Mouse (Mus musculus): Measurements from ENCODE around the gene Gss. TPM values are rescaled to one million over a fixed set of nuclear protein-coding genes. Genes with fewer than 3 reads are reported as not detected.

Gene Gss
- total and polyA plus RNA-seq, 2 experiments from 2014 or later = 24.8 to 52.3 TPM

DNA sequence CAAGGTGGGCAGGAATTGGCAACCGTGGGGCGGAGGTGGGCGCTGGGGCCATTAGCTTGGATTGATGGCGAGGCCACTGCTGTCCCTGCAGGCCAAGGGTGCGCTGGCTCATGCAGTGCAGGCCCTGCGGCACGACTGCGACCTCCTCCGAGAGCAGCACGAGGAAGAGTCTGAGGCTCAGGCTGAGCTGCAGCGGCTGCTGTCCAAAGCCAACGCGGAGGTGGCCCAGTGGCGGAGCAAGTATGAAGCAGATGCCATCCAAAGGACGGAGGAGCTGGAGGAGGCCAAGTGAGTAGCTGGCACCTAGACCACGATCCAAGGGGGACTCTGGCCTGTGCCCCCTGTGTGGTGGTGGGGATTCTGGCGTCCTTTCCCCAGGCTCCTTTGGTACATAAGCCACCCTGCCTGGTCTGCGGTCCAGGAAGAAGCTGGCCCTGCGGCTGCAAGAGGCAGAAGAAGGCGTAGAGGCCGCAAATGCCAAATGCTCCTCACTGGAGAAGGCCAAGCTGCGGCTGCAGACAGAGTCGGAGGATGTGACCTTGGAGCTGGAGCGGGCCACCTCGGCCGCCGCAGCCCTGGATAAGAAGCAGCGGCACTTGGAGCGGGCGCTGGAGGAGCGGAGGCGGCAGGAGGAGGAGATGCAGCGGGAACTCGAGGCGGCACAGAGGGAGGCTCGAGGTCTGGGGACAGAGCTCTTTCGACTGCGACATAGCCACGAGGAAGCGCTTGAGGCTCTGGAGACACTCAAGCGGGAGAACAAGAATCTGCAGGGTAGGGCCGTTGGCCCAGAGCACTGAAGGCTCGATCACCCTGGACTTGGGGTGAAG is 38.2 kb upstream of the Gss start:
- no peaks in the 10 kb centered on the region for H3K9me3 ChIP-seq (replicated peaks; ENCODE audit: control insufficient read depth, low read length)
- H3K4me3 ChIP-seq (ENCODE audit: low read depth, low read length) = no peak overlapping the region
- H3K4me2 ChIP-seq (ENCODE audit: low read depth, low read length) = no peak overlapping the region
- H3K36me3 ChIP-seq (replicated peaks; ENCODE audit: control insufficient read depth, insufficient read depth, low read length) = peaks cover 89% of the 10 kb centered on the region
- ATAC-seq (ENCODE audit: insufficient read depth, low read depth) (no peak), DNase-seq (ENCODE audit: low spot score) (no peak)
- no peaks in the 10 kb centered on the region for H3K4me1 ChIP-seq (ENCODE audit: control insufficient read depth, insufficient read depth)
- H3K27me3 ChIP-seq (ENCODE audit: control insufficient read depth, insufficient read depth, low read length) = no peaks in the 10 kb centered on the region
- 42% methylated on average over 43 of the region's 43 CpGs for WGBS
- H3K9ac ChIP-seq (replicated peaks; ENCODE audit: low read depth, low read length) = no peak overlapping the region
- TF ChIP-seq CTCF (IDR thresholded peaks at IDR 0.05; ENCODE audit: low read depth) (no peak), EP300 (IDR thresholded peaks at IDR 0.05; ENCODE audit: low read depth) (no peak)
- no peak overlapping the region for H3K27ac ChIP-seq (ENCODE audit: low read depth)

DNA sequence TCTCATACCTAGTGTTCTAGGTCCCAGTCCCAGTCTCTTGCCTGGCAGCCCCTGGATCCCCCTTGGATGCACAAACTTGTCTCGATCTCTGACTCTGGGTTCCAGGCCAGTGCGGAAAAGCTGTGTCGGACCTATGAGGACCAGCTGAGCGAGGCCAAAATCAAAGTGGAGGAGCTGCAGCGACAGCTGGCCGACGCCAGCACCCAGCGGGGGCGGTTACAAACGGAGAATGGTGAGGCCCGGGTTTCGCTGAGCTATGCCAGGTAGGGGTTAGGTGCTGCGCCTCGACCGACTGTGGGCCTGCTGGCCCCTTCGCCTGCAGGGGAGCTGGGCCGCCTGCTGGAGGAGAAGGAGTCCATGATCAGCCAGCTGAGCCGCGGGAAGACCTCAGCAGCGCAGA is 37.5 kb upstream of the Gss start:
- DNase-seq (ENCODE audit: low spot score) = no peak

DNA sequence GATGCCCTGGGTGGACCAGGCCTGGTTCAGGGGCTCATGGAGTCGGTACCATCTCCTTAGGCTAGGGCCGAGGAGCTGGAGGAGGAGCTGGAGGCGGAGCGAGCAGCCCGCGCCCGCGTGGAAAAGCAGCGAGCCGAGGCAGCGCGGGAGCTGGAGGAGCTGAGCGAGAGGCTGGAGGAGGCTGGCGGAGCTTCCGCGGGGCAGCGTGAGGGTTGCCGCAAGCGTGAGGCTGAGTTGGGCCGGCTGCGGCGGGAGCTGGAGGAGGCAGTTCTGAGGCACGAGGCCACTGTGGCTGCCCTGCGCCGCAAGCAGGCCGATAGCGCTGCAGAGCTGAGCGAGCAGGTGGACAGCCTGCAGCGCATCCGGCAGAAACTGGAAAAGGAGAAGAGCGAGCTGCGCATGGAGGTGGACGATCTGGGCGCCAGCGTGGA is 36.6 kb upstream of the Gss start:
- DNase-seq (ENCODE audit: low spot score) (no peak), ATAC-seq (ENCODE audit: insufficient read depth, low read depth) (no peak)
- Histone ChIP-seq H3K4me1 (ENCODE audit: control insufficient read depth, insufficient read depth) (no peaks in the 10 kb centered on the region), H3K27ac (ENCODE audit: low read depth) (no peak overlapping the region), H3K4me2 (ENCODE audit: low read depth, low read length) (peak overlapping the region; percentile 41), H3K9ac (replicated peaks; ENCODE audit: low read depth, low read length) (no peak overlapping the region), H3K4me3 (ENCODE audit: low read depth, low read length) (no peak overlapping the region), H3K36me3 (replicated peaks; ENCODE audit: control insufficient read depth, insufficient read depth, low read length) (peaks cover 89% of the 10 kb centered on the region), H3K9me3 (replicated peaks; ENCODE audit: control insufficient read depth, low read length) (no peaks in the 10 kb centered on the region), H3K27me3 (ENCODE audit: control insufficient read depth, insufficient read depth, low read length) (no peaks in the 10 kb centered on the region)
- WGBS = 23% methylated on average over 35 of the region's 35 CpGs
- TF ChIP-seq CTCF (IDR thresholded peaks at IDR 0.05; ENCODE audit: low read depth) (no peak), EP300 (IDR thresholded peaks at IDR 0.05; ENCODE audit: low read depth) (no peak)

More for the DNA sequence above, 37.5 kb upstream of the Gss start:
- no peak overlapping the region for H3K4me3 ChIP-seq (ENCODE audit: low read depth, low read length)
- H3K9me3 ChIP-seq (replicated peaks; ENCODE audit: control insufficient read depth, low read length) = no peaks in the 10 kb centered on the region
- 74% methylated on average over 20 of the region's 20 CpGs for WGBS
- no peak overlapping the region for H3K27ac ChIP-seq (ENCODE audit: low read depth)
- peaks cover 89% of the 10 kb centered on the region for H3K36me3 ChIP-seq (replicated peaks; ENCODE audit: control insufficient read depth, insufficient read depth, low read length)
- H3K4me1 ChIP-seq (ENCODE audit: control insufficient read depth, insufficient read depth) = no peaks in the 10 kb centered on the region
- ATAC-seq (ENCODE audit: insufficient read depth, low read depth) = no peak
- no peak overlapping the region for H3K9ac ChIP-seq (replicated peaks; ENCODE audit: low read depth, low read length)
- no peaks in the 10 kb centered on the region for H3K27me3 ChIP-seq (ENCODE audit: control insufficient read depth, insufficient read depth, low read length)
- no peak overlapping the region for H3K4me2 ChIP-seq (ENCODE audit: low read depth, low read length)
- no peak for TF ChIP-seq EP300 (IDR thresholded peaks at IDR 0.05; ENCODE audit: low read depth)
- TF ChIP-seq CTCF (IDR thresholded peaks at IDR 0.05; ENCODE audit: low read depth) = no peak

DNA sequence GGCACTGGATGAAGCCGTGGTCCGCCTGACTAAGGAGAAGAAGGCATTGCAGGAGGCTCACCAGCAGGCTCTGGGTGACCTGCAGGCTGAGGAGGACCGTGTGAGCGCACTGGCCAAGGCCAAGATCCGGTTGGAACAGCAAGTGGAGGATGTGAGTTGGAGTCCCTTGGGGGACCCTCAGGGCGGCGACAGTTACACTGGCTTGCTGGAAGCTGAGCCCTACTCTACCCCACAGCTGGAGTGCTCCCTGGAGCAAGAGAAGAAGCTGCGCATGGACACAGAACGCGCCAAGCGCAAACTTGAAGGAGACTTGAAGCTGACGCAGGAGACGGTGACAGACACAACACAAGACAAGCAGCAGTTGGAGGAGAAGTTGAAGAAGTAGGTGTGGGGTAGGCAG is 35.9 kb upstream of the Gss start:
- no peak overlapping the region for H3K4me3 ChIP-seq (ENCODE audit: low read depth, low read length)
- DNase-seq (ENCODE audit: low spot score) (no peak), ATAC-seq (ENCODE audit: insufficient read depth, low read depth) (no peak)
- no peaks in the 10 kb centered on the region for H3K27me3 ChIP-seq (ENCODE audit: control insufficient read depth, insufficient read depth, low read length)
- H3K27ac ChIP-seq (ENCODE audit: low read depth) = no peak overlapping the region
- no peak overlapping the region for H3K4me2 ChIP-seq (ENCODE audit: low read depth, low read length)
- H3K36me3 ChIP-seq (replicated peaks; ENCODE audit: control insufficient read depth, insufficient read depth, low read length) = peaks cover 86% of the 10 kb centered on the region
- 78% methylated on average over 13 of the region's 13 CpGs for WGBS
- H3K4me1 ChIP-seq (ENCODE audit: control insufficient read depth, insufficient read depth) = no peaks in the 10 kb centered on the region
- no peaks in the 10 kb centered on the region for H3K9me3 ChIP-seq (replicated peaks; ENCODE audit: control insufficient read depth, low read length)
- TF ChIP-seq EP300 (IDR thresholded peaks at IDR 0.05; ENCODE audit: low read depth) (no peak), CTCF (IDR thresholded peaks at IDR 0.05; ENCODE audit: low read depth) (no peak)
- no peak overlapping the region for H3K9ac ChIP-seq (replicated peaks; ENCODE audit: low read depth, low read length)

DNA sequence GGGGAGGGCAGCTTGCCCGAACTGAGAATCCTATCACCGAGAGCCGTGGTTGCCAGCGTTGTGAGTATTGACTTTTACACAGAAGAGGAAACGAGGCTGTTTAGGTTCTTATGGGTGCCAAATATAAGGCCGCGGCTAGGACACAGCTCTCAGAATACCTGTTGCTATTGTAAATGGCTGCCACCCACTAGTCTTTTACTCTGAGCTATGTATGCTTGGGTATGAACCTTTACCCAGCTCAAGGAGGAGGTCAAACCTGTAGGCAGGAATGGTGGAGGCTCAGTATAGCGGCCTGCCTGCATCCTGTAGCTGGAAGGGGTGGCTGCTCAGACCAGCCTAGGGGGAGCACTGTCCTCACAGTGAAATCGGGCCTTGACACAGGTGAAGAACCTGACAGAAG is 35.5 kb upstream of the Gss start:
- no peak overlapping the region for H3K27ac ChIP-seq (ENCODE audit: low read depth)
- H3K27me3 ChIP-seq (ENCODE audit: control insufficient read depth, insufficient read depth, low read length) = no peaks in the 10 kb centered on the region
- H3K36me3 ChIP-seq (replicated peaks; ENCODE audit: control insufficient read depth, insufficient read depth, low read length) = peaks cover 86% of the 10 kb centered on the region
- DNase-seq (ENCODE audit: low spot score) (no peak), ATAC-seq (ENCODE audit: insufficient read depth, low read depth) (no peak)
- no peak overlapping the region for H3K4me2 ChIP-seq (ENCODE audit: low read depth, low read length)
- no peaks in the 10 kb centered on the region for H3K9me3 ChIP-seq (replicated peaks; ENCODE audit: control insufficient read depth, low read length)
- no peak overlapping the region for H3K4me3 ChIP-seq (ENCODE audit: low read depth, low read length)
- TF ChIP-seq EP300 (IDR thresholded peaks at IDR 0.05; ENCODE audit: low read depth) = no peak
- no peaks in the 10 kb centered on the region for H3K4me1 ChIP-seq (ENCODE audit: control insufficient read depth, insufficient read depth)
- H3K9ac ChIP-seq (replicated peaks; ENCODE audit: low read depth, low read length) = no peak overlapping the region
- WGBS = 83% methylated on average over 9 of the region's 9 CpGs
